Mouse (Mus musculus) midbrain, embryonic 16.5 days (tissue): ENCODE measurements around the gene Clybl. TPM values are rescaled to one million over a fixed set of nuclear protein-coding genes. Genes with fewer than 3 reads are reported as not detected.

Source experiments
- ATAC-seq: fragments of 200-750 bp; cut with Nextera tagmentation; 2 replicates; pipeline ENCODE4 v1.8.0; 2017; ENCODE audit warnings: moderate TSS enrichment
- H3K27ac ChIP-seq: fragments of 300-500 bp; sonication (generic); 2 replicates; pipeline ENCODE4 v1.5.1; 2014; ENCODE audit warnings: mild to moderate bottlenecking, low read length, mixed read lengths
- H3K27me3 ChIP-seq: fragments of 300-500 bp; sonication (generic); 2 replicates; pipeline ENCODE4 v1.6.1; 2014; ENCODE audit warnings: low read depth, low read length, mixed read lengths; ENCODE audit not compliant: control insufficient read depth, insufficient read depth
- H3K36me3 ChIP-seq: fragments of 300-500 bp; sonication (generic); 2 replicates; pipeline ENCODE4 v1.6.1; 2014; ENCODE audit warnings: mild to moderate bottlenecking, low read length, moderate library complexity, mixed read lengths; ENCODE audit not compliant: control insufficient read depth, insufficient read depth
- H3K4me1 ChIP-seq: fragments of 300-500 bp; sonication (generic); 2 replicates; pipeline ENCODE4 v1.6.1; 2014; ENCODE audit warnings: mild to moderate bottlenecking, low read length, mixed read lengths; ENCODE audit not compliant: control insufficient read depth, insufficient read depth
- H3K4me2 ChIP-seq: fragments of 300-500 bp; sonication (generic); 2 replicates; pipeline ENCODE4 v1.6.1; 2014; ENCODE audit warnings: mild to moderate bottlenecking, low read length, mixed read lengths
- H3K4me3 ChIP-seq: fragments of 300-500 bp; sonication (generic); 2 replicates; pipeline ENCODE4 v1.5.1; 2014; ENCODE audit warnings: low read depth, mild to moderate bottlenecking, low read length, moderate library complexity, mixed read lengths
- H3K9ac ChIP-seq: fragments of 300-500 bp; sonication (generic); 2 replicates; pipeline ENCODE4 v1.6.1; 2014; ENCODE audit warnings: low read depth, low read length, mixed read lengths
- H3K9me3 ChIP-seq: fragments of 300-500 bp; sonication (generic); replicated peaks from 2 replicates; pipeline ENCODE4 v1.6.1; 2014; ENCODE audit warnings: mild to moderate bottlenecking, low read length, mixed read lengths; ENCODE audit not compliant: control insufficient read depth, poor library complexity, severe bottlenecking
- WGBS: fragments of 180-500 bp; shearing (Covaris S2); extraction: QIAGEN DNeasy Blood & Tissue Kit; methylation state at CpG from one replicate; pipeline ENCODE4 v1.1.7; 2014; 5-methylcytosine and 5-hydroxymethylcytosine counted together
- polyA plus RNA-seq: library from polyadenylated mRNA; unstranded; fragments of >200 nt; fragmentation: Nextera tagmentation; extraction: Ambion mirVana; gene quantifications from 2 replicates; pipeline ENCODE4 v1.2.1, GENCODE M21; 2015

The Clybl gene
- polyA plus RNA-seq, 1 experiment from 2014 or later: 17.2 TPM

- H3K9ac ChIP-seq: peak overlapping the region; percentile 3; the same call in 1 of the 2 replicates
- peak overlapping the region; percentile 39 for H3K4me2 ChIP-seq
- peak overlapping the region; percentile 63 for H3K27ac ChIP-seq
- no peaks in the 10 kb centered on the region for H3K36me3 ChIP-seq
- no peaks in the 10 kb centered on the region for H3K9me3 ChIP-seq
- peaks cover 45% of the 10 kb centered on the region for H3K27me3 ChIP-seq
- 42% methylated on average over 9 of the region's 9 CpGs for WGBS
- no peak overlapping the region; the same call in 1 of the 2 replicates for H3K4me3 ChIP-seq
- H3K4me1 ChIP-seq: peaks cover 8% of the 10 kb centered on the region
- no peak for ATAC-seq
These were observed 195.1 kb downstream of the Clybl start for GRCm38 (mm10) chr14:122376482-122377143.

DNA sequence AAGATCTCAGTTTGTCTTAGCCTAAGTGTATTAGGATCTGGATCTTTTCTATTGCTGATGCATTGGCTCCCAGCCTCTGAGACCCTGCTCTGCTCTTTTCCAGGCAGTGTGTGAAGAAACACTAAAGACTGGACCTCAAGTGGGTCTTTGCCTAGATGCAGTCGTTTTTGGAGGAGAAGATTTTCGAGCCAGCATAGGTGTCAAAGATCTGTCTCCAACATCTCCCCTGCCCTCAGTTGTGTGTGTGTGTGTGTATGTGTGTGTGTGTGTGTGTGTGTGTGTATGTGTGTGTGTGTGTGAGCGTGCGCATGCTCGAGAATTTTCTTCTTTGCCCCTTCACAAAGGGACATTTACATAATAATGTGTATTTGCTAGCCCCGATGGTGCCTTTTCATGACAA lies 196.2 kb downstream of the Clybl start:
- WGBS: 26% methylated on average over 6 of the region's 6 CpGs
- Histone ChIP-seq H3K27ac (peak overlapping the region; percentile 57), H3K9ac (no peak overlapping the region), H3K4me3 (no peak overlapping the region), H3K9me3 (no peaks in the 10 kb centered on the region), H3K27me3 (peaks cover 35% of the 10 kb centered on the region), H3K4me1 (peaks cover 8% of the 10 kb centered on the region), H3K36me3 (no peaks in the 10 kb centered on the region), H3K4me2 (no peak overlapping the region)
- no peak for ATAC-seq

- WGBS: 78% methylated on average over 9 of the region's 9 CpGs
- Histone ChIP-seq H3K27me3 (peaks cover 39% of the 10 kb centered on the region), H3K4me3 (no peak overlapping the region), H3K4me2 (no peak overlapping the region), H3K36me3 (no peaks in the 10 kb centered on the region), H3K4me1 (peaks cover 4% of the 10 kb centered on the region; the same call in 1 of the 2 replicates), H3K27ac (peak overlapping the region; percentile 34; the same call in 1 of the 2 replicates), H3K9me3 (no peaks in the 10 kb centered on the region), H3K9ac (no peak overlapping the region)
- no peak for ATAC-seq
These were observed 197.6 kb downstream of the Clybl start for GRCm38 (mm10) chr14:122379076-122379475.

GRCm38 (mm10) chr14:122379996-122380395 lies 198.5 kb downstream of the Clybl start:
- H3K4me3 ChIP-seq: no peak overlapping the region
- H3K36me3 ChIP-seq: no peaks in the 10 kb centered on the region
- H3K4me2 ChIP-seq: no peak overlapping the region
- no peaks in the 10 kb centered on the region for H3K4me1 ChIP-seq
- 85% methylated on average over 5 of the region's 5 CpGs for WGBS
- no peak for ATAC-seq
- no peaks in the 10 kb centered on the region for H3K9me3 ChIP-seq
- no peak overlapping the region for H3K27ac ChIP-seq
- no peak overlapping the region for H3K9ac ChIP-seq
- peaks cover 42% of the 10 kb centered on the region for H3K27me3 ChIP-seq

DNA sequence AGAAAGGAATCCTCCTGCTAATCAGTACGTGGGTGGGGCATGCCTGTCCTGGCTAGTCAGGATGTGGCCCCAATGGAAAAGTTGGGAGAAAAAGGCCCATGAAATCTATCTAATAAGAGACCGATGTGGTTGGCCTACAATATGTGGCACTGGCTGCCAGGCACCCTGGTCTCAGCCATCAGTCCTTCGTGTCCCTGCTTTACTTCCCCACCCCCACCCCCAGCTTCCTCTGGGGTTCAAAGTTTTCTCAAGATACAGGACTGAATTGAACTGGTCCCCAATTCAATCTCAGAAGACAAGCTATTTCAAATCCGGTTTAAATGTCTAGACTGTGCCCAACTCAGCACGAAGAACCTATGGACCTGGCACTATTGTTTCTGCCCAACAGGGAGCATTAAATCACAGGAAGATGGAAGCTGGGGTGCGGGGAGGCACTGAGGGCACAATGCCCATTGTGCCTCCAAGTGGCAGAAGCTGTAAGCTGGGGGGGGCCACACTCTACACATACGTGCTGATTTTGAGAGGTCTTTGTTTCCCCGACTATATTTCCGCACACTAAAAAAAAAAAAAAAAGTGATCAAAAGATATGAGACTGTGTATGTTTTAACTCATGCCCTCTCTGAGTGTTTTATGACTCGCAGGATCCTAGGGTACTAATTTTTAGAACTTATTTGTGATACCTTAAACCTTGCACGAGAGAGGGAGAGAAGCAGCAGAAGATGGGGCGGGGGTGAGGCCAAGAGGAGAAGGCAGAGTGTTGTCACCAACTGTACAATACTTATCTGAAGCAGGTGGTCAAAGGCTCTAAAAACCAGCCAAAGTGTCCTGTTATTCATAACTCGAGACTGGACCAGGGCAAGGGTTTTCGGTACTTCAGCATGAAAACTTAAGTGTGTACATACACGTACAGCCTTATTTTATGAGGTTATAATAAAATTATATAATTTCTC lies 199.7 kb downstream of the Clybl start:
- Histone ChIP-seq H3K4me1 (no peaks in the 10 kb centered on the region), H3K4me2 (no peak overlapping the region), H3K27ac (peak overlapping the region; percentile 60), H3K9ac (no peak overlapping the region), H3K4me3 (no peak overlapping the region), H3K36me3 (no peaks in the 10 kb centered on the region), H3K27me3 (peaks cover 43% of the 10 kb centered on the region), H3K9me3 (no peaks in the 10 kb centered on the region)
- WGBS: 56% methylated on average over 15 of the region's 15 CpGs
- 0 out of 2 replicates have a peak, but pooled peaks have one; percentile 29 for ATAC-seq

DNA sequence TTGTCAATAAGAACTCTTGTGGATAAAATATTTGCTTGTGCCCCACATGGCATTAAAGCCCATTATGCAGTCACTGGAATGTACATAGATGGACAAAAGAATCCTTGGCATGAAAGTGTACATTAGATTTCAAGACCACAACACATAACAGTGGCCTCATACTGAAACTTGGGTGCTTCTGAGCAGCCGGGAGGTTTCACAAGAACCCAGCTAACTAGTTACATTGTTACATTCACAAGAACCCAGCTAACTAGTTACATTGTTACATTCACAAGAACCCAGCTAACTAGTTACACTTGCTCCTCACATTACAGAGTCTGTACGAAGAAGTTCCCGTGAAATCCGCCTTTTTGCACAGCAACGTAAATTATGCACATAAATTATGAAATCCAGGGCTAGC lies 200.8 kb downstream of the Clybl start:
- WGBS: 41% methylated on average over 5 of the region's 5 CpGs
- H3K27me3 ChIP-seq: peaks cover 47% of the 10 kb centered on the region
- H3K4me3 ChIP-seq: no peak overlapping the region
- no peaks in the 10 kb centered on the region for H3K36me3 ChIP-seq
- no peaks in the 10 kb centered on the region for H3K4me1 ChIP-seq
- no peak overlapping the region for H3K27ac ChIP-seq
- H3K4me2 ChIP-seq: no peak overlapping the region
- H3K9ac ChIP-seq: no peak overlapping the region
- H3K9me3 ChIP-seq: no peaks in the 10 kb centered on the region
- no peak for ATAC-seq

DNA sequence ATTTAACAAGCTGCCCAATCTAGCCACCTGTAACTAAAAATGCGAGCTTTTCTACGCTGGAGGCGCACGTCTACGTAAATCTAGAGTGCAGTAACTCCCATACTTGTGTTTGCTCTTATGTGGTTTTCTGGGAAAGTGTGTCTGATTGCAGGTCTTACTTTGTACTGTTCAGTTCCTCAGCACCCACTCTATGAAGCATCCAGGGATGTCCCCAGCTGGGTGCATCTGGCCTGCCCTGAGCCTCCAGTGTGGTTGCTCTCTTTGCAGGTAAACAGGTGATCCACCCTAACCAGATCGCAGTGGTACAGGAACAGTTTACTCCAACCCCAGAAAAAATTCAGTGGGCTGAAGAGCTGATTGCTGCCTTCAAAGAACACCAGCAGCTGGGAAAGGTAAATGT lies 202.4 kb downstream of the Clybl start:
- 87% methylated on average over 6 of the region's 6 CpGs for WGBS
- Histone ChIP-seq H3K4me1 (no peaks in the 10 kb centered on the region), H3K4me3 (no peak overlapping the region), H3K4me2 (no peak overlapping the region), H3K9me3 (no peaks in the 10 kb centered on the region), H3K9ac (no peak overlapping the region), H3K36me3 (no peaks in the 10 kb centered on the region), H3K27me3 (peaks cover 37% of the 10 kb centered on the region), H3K27ac (peak overlapping the region; percentile 57; the same call in 1 of the 2 replicates)
- no peak for ATAC-seq

DNA sequence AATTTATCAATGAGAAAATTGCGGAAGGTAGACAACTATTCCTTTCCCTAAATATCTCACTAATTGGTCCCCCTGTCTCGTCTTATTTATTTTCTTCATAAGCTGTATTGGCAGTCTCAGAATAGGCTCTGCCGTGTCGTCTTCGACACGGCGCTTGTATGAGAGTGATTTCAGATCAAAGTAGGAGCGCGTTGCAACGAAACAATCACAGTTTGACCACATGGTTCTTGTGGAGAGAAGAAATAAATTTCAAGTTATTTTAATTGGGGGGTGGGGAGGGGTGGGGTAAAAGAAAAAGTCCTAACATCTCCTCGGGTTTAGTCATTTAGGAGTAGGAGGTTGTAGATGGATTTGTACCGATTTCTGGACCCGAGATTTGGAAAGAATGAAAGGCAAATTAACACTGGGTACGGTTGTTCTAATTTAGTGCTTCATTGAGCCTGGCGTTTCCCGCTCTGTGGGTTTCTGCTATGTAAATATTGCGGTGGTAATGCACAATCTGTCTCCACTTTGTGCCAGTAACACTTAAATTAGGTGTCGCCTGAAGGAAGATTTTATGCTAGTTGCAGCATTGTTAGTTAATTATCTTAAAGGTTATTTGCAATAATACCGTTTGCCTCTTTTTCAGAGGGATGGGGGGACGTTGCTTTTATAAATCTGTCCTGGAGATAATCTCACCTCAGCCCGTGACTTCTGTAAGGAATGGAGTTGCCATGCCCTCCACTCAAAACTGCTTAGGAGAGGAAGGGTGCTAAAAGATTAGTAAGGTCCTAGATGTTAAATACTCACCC lies 203.1 kb downstream of the Clybl start:
- Histone ChIP-seq H3K4me3 (no peak overlapping the region), H3K27me3 (peaks cover 36% of the 10 kb centered on the region), H3K4me1 (no peaks in the 10 kb centered on the region), H3K4me2 (no peak overlapping the region), H3K9me3 (no peaks in the 10 kb centered on the region), H3K9ac (no peak overlapping the region), H3K36me3 (no peaks in the 10 kb centered on the region), H3K27ac (no peak overlapping the region)
- 27% methylated on average over 21 of the region's 21 CpGs for WGBS
- no peak for ATAC-seq
